Mouse (Mus musculus): Measurements from ENCODE around the gene Stoml1.

GRCm38 (mm10) chr9:58311191-58311910 is 58.4 kb downstream of the Stoml1 start:
- TF ChIP-seq CTCF (conservative IDR thresholded peaks at IDR 0.05 in 1 of 2, IDR thresholded peaks at IDR 0.05 in 1 of 2; ENCODE audit: low read depth in 2 of 2, low read length in 2 of 2) (no peak), HCFC1 (IDR thresholded peaks at IDR 0.05; ENCODE audit: low read depth, low read length) (no peak), CHD2 (IDR thresholded peaks at IDR 0.05; ENCODE audit: low read length) (no peak)
